Mouse (Mus musculus): ENCODE measurements at regions not wholly inside any gene's neighbourhood (a gene's known extent, or its start where the extent isn't known, plus 50 kb on each side); places are given as distances from the start of the nearest gene placed in this dataset.

GRCm38 (mm10) chrX:112984668-112985067, 200.6 kb downstream of the Chm start:
- no peak for DNase-seq

GRCm38 (mm10) chrX:112984073-112984472, 201.2 kb downstream of the Chm start:
- no peak for DNase-seq

- DNase-seq, result peak in 1 of 2 experiments; percentile 16
Measured at GRCm38 (mm10) chrX:112978583-112978982, 206.7 kb downstream of the Chm start.

- no peak for DNase-seq
Measured at GRCm38 (mm10) chrX:112964093-112964492, 221.2 kb downstream of the Chm start.

- peak in 1 of 2 experiments; percentile 1 for DNase-seq
Measured at GRCm38 (mm10) chrX:112949792-112950191, 235.5 kb downstream of the Chm start.

GRCm38 (mm10) chrX:112947521-112947920, 237.8 kb downstream of the Chm start:
- DNase-seq, result no peak

GRCm38 (mm10) chrX:112925542-112926182, 227.2 kb upstream of the Pof1b start:
- no peak for DNase-seq

- DNase-seq, result no peak
Measured at GRCm38 (mm10) chrX:112903631-112904410, 205.4 kb upstream of the Pof1b start.

GRCm38 (mm10) chrX:112886539-112886938, 188.1 kb upstream of the Pof1b start:
- no peak for DNase-seq
